Mouse (Mus musculus): ENCODE results near the gene Gbf1.

DNA sequence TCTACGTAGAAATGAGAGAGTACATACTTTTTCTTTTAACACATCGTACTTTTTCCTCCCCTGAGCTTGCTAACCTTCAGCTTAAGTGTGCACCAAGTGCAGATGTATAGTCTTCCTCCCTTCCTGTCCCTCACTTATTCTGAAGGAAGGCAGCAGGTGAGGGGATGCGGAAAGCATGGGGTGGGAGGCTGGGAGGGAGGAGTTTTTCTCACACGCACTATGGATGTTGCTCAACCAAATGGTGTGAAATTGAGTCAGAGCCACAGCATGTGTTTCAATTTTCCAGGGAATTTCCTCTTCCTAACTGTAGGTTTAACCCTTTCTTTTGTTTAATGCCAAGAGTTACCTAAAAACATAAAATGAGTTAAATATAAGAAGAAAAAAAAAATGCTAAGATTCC, 70.8 kb downstream of the Gbf1 start:
- TF ChIP-seq POLR2A (IDR thresholded peaks at IDR 0.05; ENCODE audit: control insufficient read depth in 1 of 2, insufficient read depth in 1 of 2, low read depth in 1 of 2, low read length in 2 of 2, poor library complexity in 1 of 2) (no peak), TBP (IDR thresholded peaks at IDR 0.05; ENCODE audit: low read depth, low read length) (no peak), EP300 (IDR thresholded peaks at IDR 0.05; ENCODE audit: low read depth in 1 of 2, low read length in 2 of 2) (no peak), CTCF (IDR thresholded peaks at IDR 0.05 in 2 of 3, conservative IDR thresholded peaks at IDR 0.05 in 1 of 3; ENCODE audit: control insufficient read depth in 1 of 3, insufficient read depth in 1 of 3, low read depth in 2 of 3, low read length in 3 of 3, poor library complexity in 1 of 3, severe bottlenecking in 1 of 3) (no peak), USF1 (IDR thresholded peaks at IDR 0.05; ENCODE audit: low read depth, low read length) (no peak), GABPA (IDR thresholded peaks at IDR 0.05; ENCODE audit: low read depth, low read length) (no peak), MXI1 (IDR thresholded peaks at IDR 0.05; ENCODE audit: low read depth, low read length) (no peak), ZNF384 (IDR thresholded peaks at IDR 0.05; ENCODE audit: low read depth, low read length) (no peak), KAT2A (conservative IDR thresholded peaks at IDR 0.05; ENCODE audit: low read depth, low read length) (no peak), TCF12 (IDR thresholded peaks at IDR 0.05; ENCODE audit: low read depth, low read length) (no peak), ZC3H11A (IDR thresholded peaks at IDR 0.05; ENCODE audit: low read depth, low read length) (no peak)

Measured in MEL (cell line).